Mouse (Mus musculus) brain, embryonic 14.5 days (tissue): ENCODE results near the gene Cntnap2. TPM values are rescaled to one million over a fixed set of nuclear protein-coding genes. Genes with fewer than 3 reads are reported as not detected.

Experiments used
- DNase-seq: peaks from one replicate; pipeline ENCODE4 v3.0.0-alpha.2; 2011; ENCODE audit warnings: low read depth
- CTCF ChIP-seq: fragments of 200-500 bp; IDR thresholded peaks from 2 replicates; pipeline ENCODE4 v1.5.1; 2012; ENCODE audit warnings: inconsistent platforms, mild to moderate bottlenecking, moderate library complexity, borderline replicate concordance; ENCODE audit not compliant: insufficient read depth, insufficient read length; ENCODE audit errors: extremely low read depth
- POLR2A ChIP-seq: fragments of 200-500 bp; IDR thresholded peaks from 2 replicates; pipeline ENCODE4 v1.6.1; 2012; ENCODE audit warnings: mild to moderate bottlenecking, inconsistent platforms, borderline replicate concordance; ENCODE audit not compliant: poor library complexity, insufficient read depth, insufficient read length, severe bottlenecking; ENCODE audit errors: extremely low read depth
- polyA plus RNA-seq: library from polyadenylated mRNA; depleted of rRNA; stranded (reverse); fragments of >200 nt; gene quantifications from 2 replicates; pipeline ENCODE4 v1.2.3, GENCODE M21; 2012

Gene Cntnap2
- polyA plus RNA-seq, 1 experiment, result 77.9 TPM

DNA sequence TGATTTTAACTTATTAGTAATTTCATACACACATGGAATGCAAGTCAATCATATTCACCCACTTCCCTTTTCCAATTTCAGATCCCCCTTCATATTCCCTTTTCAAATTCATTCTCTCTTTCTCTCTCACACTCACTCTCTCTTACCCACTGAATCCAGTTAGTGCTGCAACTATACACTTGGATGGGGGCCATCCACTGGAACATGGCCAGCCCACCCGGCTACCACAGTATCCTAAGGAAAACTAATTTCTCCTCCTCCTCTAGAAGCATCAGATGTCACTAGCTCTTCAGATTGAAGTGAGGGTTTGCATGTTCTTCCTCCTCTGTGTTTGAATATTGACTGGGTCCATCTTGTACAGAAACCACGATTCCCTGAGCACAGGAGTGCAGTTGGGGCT lies 1827.1 kb downstream of the Cntnap2 start:
- TF ChIP-seq POLR2A (no peak), CTCF (no peak)
- DNase-seq, result peak; percentile 32

DNA sequence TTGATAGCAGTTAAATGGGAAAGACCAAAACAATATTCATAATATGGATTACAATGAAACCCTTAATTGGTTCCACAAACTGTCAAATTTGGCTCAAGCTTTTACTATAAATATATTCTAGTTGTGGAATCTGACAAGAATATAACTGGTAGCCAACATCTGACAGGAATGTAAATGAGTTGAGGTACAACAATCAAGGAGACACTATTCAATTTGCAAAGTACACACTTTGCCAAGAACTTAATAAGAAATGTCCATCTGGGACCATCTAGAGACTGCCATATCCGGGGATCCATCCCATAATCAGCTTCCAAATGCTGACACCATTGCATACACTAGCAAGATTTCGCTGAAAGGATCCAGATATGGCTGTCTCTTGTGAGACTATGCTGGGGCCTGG lies 1850.0 kb downstream of the Cntnap2 start:
- peak; percentile 37 for DNase-seq
- TF ChIP-seq POLR2A, result no peak
- TF ChIP-seq CTCF, result no peak

DNA sequence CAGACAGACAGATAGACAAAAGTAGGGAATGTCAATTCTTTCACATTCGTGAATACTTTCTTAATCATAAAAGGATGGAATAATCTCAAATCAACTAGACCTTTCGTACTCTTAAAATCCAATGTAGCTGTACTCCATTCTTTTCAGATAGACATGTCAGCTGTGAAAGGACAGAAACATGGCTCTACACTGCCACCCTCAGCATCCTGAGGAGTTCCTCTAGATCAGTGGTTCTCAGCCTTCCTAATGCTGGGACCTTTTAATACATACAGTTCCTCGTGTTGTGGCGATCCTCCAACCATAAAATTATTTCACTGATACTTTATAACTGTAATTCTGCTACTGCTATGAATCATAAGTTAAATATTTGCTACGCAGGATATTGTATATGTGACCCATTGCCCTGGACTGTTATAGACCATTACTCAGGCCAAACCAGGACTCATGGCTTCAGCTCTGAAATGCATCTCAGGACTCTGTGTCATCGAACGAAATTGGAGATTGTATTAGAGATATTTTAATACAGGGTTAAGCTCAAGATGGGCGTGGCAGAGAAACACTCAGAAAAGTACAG lies 1859.6 kb downstream of the Cntnap2 start:
- DNase-seq, result peak; percentile 66
- TF ChIP-seq CTCF (peak; percentile 13; the same call in 1 of the 2 replicates), POLR2A (no peak)

DNA sequence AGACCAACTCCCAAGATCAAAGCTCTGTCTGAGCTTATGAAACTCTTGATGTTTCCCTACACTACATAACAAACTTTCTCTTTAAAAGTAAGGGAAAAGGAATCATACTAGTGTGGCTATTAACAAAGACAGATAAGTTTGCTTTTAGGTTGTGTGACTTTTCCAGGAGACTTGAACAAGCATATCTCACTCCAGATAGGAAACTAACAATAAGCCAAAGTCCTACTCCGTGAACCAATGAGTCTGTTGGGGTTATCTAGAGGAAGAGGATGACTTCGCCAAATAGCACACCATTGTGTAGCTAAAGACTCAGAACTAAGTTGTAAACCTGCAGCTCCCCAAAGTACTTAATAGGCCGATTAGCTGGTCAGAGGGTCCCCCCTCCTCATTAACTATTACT lies 1860.8 kb downstream of the Cntnap2 start:
- no peak for DNase-seq

DNA sequence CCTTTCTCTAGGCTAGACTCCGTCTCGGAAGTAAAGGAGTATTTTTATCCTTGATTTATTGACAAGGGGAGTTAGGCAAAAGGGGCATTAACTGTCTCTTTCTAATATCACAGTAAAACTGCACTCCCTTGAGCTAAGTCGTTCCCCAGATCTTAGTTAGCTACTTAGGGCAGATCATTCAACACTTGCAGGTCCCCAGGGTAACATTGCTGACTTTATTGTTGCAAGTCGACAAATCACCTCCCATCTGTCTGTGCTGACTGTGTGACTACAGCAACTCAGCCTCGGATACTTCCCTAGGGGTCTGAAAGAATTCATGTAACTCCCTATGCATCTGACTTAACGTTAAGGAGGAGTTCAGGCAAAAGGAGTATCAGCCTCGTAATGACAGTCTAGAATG lies 1865.6 kb downstream of the Cntnap2 start:
- no peak for DNase-seq
- TF ChIP-seq POLR2A, result no peak
- no peak for TF ChIP-seq CTCF

More for the DNA sequence above, 1860.8 kb downstream of the Cntnap2 start:
- TF ChIP-seq POLR2A (no peak), CTCF (no peak)

DNA sequence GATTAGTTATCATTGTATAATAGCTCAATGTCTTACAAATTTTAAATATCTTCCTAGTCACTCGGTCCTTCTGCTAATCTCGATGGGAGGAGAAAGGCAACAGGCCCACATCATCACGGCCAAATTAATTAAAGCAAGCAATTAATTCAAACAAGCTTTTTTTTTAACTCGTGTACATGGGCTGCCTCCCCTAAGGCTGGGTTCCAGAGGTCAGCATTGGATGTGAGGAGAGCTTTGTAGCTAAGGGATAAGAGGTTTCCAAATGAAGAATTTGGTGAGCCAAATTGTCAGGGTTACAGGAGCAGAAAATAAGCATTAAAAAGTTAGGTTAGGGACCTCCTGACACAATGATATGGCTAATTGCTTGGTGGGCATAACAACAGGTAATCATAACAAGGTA lies 1886.5 kb downstream of the Cntnap2 start:
- DNase-seq, result peak; percentile 81
- TF ChIP-seq CTCF (no peak), POLR2A (no peak)

DNA sequence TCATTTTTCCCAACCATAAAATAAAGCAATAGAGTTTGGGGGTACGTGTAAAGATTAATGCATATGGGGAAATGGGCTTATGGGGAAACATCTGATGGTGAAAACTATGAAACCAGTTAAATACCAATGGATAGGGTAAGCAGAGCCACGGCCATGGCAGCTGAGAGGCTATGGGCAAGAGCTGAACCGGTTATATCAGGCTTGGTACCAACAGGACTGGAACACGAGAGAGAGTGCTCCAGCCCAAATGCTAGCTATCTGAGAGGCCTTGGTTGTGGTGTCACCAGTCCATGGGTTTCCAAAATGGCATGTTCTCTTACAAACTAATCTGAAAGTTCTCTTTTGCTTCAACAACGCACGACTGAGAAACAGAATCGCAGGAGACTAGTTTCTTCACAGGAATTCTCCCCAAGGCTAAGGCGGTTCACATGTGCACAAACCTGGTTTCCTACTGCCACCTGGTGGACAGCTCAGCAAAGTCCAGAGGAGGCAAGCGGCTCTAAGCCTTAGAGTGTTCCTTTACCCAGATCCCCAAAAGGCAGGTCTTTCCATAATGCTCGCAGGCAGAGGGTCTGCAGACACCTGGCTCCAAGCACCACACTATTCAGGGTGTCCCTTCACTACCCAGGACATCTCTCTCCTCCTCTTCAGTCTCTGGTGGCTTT lies 1902.0 kb downstream of the Cntnap2 start:
- TF ChIP-seq POLR2A, result no peak
- peak; percentile 94 for TF ChIP-seq CTCF

DNA sequence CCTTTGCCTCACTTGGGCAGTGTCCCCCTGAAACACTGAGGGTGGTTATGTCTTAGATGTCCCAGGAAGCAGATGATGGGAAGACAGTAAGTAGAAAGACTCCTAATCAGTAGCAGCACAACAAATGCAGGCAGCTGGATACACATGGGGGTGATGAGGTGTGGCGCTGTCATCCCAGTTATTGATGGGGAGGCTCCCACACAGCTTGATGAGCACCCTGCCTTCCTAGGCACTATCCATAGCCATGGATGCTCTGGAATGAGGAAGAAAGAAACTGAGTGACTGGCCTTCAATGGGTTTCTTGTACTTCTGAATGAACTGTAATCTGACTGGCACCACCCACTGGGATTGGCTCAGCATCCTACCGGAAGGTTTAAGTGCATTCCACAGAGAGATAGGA lies 1904.1 kb downstream of the Cntnap2 start:
- TF ChIP-seq CTCF (no peak), POLR2A (no peak)
- no peak for DNase-seq

More for the DNA sequence above, 1902.0 kb downstream of the Cntnap2 start:
- peak; percentile 92 for DNase-seq

DNA sequence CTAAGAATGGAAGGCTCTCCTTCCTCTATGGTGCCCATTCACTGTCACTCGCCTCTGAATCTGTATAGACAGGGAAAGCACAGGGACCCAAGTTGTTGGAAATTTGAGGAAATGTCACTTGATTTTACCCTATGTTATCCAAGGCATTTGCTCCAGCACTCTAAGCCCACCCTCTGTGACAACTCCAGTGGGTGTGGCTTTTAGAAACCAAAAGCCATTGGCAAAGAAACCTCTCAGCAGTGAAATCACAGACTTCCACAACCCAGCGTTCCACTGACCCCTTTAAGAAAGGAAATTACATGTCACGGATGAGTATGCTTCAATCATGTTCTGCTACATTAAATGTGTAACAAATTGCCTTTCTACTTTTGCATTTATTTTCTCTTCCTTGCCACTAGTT lies 1904.5 kb downstream of the Cntnap2 start:
- TF ChIP-seq CTCF, result no peak
- no peak for TF ChIP-seq POLR2A

DNA sequence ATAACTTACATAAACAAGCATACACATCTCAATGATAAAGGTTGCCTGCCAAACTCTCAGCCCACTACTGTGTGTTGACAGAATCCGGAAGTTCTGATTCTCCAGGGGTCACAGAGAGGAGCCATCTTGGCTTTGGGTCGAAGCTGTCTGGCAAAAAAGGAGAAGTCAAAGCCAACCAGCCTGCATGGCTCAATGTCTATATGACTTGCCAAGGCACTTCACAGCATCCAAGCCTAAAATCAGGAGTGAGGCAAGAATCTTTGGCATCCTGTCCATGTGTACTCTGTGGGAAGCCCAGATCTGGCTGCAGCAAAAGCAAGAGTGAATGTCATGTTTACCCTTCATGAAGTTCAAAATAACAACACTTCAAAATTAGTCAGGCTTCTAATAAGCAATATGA lies 1913.5 kb downstream of the Cntnap2 start:
- peak; percentile 41 for DNase-seq
- TF ChIP-seq CTCF (no peak), POLR2A (no peak)

More for the DNA sequence above, 1904.5 kb downstream of the Cntnap2 start:
- no peak for DNase-seq

DNA sequence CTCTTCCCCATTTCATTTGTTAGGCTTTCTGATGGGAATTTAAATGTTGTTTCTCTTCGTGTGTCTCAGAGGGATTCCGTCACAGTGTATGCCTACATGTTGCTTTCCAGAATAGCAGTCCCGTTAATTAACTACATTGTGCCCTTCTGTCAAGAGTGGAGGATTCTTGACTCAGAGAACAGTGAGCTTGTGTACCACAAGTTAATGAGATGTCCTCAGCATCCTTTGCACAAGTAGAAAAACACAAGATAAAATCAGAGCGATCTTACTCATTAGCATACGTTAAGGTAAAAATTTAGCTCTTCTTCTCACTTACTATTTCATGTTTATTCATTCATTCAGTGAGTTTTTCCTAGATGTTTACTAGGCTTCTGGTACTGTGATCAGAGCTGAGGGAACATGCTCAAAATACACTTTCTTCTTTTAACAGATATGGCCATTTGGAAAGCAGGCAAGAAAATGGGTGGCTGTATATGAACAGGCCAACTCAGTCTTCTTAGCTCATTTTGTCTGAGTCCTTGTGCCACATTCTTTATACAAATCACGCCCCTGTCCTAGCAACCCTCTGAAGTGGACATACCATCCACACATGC lies 1936.9 kb downstream of the Cntnap2 start:
- no peak for TF ChIP-seq CTCF
- no peak for DNase-seq

DNA sequence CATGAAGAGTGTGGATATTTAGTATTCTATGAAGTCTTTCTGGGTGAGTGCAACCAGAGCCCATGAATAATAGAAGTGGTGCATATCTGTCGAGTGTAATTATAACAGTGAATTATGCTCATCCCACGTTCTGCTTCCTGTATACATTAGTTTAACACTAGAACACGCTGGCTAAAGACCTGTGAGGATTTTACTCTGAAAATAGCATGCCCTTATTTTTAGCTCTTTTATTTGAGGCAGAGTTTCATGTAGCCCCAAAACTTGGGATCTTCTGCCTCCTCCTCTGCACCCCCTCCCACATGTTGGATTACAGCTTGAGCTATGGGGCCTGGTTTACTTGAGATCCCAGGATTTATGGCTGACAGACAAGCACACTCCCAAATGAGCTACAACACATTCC lies 1945.3 kb downstream of the Cntnap2 start:
- no peak for DNase-seq
- TF ChIP-seq CTCF, result no peak
- TF ChIP-seq POLR2A, result no peak
